Mouse (Mus musculus): ENCODE results near the gene Poll.
A peak's percentile ranks its signal among the peaks of the same experiment; 100 is the strongest.
"Not testable (repeated sequence)": the region's sequence is repeated elsewhere in the genome, so short reads cannot be mapped to it uniquely, and the experiment has no call there.

Gene Poll

DNA sequence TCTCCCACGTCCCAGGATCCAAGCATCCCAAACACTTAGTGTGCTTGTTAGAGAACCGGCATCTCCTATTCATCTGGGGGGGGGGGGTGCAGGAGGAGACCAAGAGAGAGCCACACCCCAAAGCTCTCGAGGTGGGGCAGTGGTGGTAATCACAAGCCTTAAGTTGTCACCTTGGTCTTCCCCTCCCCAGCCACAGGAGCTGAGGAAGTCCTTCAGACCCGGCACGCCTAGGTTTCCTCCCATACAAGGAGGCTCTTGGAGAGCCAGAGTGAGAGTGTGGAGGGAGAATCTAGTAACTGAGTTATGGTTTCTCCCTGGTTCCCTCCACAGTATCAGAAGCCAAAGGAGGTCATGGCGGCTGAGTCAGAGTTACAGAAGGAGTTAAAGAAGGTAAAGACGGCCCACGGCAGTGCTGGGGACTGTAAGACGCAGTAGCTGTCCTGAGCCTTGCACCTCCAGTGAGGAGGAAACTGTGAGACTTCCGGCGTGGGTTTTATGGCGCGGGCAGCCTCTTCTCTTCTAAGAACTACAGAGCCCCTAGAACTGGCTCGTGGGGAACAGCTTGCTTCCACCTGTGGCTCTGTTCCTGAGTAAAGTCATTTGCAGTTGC lies 16.9 kb upstream of the Poll start:
- DNase-seq, result no peak

GRCm38 (mm10) chr19:45575632-45576001 lies 15.3 kb upstream of the Poll start:
- no peak for DNase-seq

DNA sequence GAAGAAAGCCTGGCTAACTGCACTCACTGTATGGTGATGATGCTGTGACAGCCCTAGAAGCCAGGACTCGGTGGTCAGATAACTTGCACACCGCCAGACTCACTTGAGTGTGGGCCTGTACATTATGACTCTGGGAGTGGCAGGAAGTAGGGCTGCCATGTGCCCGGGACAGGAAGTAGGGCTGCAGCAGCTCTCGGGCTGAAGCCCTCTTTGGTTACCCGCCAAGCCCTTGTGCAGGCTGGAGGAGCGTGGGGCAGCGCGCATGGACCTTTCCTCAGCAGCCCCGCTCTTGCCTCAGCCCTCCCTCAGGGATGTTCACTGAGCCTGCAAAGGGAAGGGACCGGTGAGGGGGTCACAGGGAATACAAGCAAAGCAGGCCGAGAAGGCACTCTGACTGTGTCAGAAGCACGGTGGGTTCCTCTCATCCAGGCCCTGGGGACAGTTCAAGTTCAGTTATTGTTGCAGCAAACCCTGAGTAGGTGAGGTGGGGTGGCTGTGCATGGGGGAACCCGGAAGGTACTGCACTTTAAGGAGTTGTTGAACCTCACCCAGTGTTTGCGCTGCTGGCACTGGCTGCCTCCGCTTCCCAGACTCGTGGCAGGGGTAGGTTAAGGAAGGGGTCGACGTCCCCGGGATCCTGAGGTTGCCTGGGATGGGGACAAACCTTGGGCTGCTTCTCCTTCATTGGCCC lies 14.8 kb upstream of the Poll start:
- DNase-seq, result no peak

GRCm38 (mm10) chr19:45574339-45574898 lies 14.1 kb upstream of the Poll start:
- DNase-seq, result no peak

DNA sequence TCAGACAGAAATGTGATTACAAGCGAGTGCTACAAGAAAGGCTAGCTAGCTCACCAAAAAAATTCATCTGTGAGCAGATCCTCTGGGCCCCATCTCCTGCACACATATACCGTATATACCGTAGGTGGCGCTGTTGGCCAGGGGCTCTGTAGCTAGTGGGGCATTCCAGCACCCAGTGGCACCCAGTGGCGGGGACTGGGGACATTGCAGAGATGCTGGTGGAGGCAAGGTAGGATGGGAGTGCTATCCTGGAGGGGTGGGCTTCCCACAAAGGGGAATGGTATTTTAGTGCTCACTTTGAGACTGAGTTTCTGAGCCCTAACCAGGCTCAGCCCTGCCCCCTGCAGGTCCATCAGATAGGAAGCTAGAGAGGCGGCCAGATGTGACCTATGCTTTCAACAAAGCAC lies 13.5 kb upstream of the Poll start:
- DNase-seq, result peak; percentile 84

GRCm38 (mm10) chr19:45573033-45573432 lies 12.7 kb upstream of the Poll start:
- no peak for DNase-seq

GRCm38 (mm10) chr19:45567367-45567766 lies 7.0 kb upstream of the Poll start:
- DNase-seq, result peak; percentile 58

GRCm38 (mm10) chr19:45565925-45566715 lies 5.8 kb upstream of the Poll start:
- DNase-seq, result no peak

GRCm38 (mm10) chr19:45554136-45554535 lies 6.2 kb downstream of the Poll start:
- no peak for DNase-seq

- DNase-seq, result no peak
Observed at GRCm38 (mm10) chr19:45552187-45552586, 8.1 kb downstream of the Poll start.

DNA sequence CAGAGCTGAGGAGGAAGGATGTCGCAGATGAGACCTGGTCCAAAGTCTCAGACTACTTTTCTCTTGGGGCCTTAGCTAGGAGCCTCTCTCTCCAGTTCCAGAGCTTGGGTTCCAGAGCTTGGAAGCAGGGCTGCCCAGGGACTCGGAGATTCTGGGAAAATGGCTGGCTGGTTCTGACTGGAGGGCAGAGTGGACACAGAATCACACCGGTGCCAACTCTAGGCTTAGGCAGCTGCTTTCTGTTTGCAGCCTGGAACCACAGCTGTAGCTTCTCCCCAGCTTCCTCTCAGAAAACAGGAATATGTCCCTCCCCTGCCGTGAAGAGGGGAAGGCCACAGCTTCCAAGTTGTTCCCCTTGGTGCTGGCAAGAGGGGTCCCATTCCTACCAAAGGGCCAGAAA lies 10.4 kb downstream of the Poll start:
- no peak for DNase-seq

GRCm38 (mm10) chr19:45549128-45549915 lies 11.0 kb downstream of the Poll start:
- peak; percentile 61 for DNase-seq

DNA sequence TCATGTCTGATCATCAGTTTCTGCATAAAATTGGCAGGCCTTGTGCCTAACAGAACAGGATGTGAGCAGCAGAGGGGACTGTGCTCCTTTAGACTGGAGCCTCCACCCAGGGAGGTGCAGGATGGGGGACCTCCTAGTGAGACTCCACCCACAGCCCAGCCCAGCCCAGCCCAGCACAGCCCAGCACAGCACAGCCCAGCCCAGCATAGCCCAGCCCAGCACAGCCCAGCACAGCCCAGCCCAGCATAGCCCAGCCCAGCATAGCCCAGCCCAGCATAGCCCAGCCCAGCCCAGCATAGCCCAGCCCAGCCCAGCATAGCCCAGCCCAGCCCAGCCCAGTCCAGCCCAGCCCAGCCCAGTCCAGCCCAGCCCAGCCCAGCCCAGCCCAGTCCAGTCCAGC lies 12.1 kb downstream of the Poll start:
- DNase-seq, result not testable (repeated sequence)

- DNase-seq, result peak; percentile 87
Observed at GRCm38 (mm10) chr19:45544925-45545321, 15.4 kb downstream of the Poll start.

DNA sequence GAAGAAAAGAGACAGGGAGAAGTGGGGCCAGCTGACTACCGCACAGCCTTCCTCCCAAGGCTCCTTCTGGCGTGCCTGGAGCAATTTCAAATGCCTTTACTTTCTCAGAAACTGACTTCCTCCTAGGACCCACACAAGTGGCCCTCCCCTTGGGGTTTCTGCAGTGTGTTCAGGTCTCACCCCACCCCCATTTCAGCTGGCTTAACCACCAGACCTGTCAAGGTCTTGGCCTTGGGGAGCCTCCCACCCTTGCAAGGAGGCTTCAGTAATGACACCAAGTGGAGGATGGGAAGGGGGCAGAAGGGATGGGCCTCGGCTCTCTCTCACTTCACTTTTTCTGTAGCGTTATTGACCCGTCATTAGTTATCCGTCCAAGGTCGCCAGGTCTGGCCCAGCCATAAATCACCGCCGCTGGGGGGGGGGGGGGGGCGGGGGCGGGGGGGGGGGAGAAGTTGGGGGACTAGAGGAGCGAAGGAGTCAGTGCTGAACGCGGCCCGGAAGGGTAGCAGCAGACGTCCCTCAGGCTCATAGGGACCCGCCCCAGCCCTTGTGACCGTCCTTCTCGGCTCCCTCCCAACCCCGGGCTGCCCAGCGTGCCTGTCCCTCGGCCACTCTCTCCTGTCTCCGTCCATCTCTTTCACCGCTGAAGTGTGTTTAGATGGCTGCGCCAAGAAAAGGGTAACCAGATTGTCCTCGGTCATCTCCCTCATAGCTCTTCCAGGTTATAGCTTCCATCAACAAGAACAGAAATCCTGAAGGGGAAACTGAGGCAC lies 16.0 kb downstream of the Poll start:
- DNase-seq, result peak; percentile 27

- peak; percentile 19 for DNase-seq
Observed at GRCm38 (mm10) chr19:45542061-45542460, 18.3 kb downstream of the Poll start.

GRCm38 (mm10) chr19:45541409-45542041 lies 18.8 kb downstream of the Poll start:
- peak; percentile 86 for DNase-seq

- DNase-seq, result peak; percentile 52
Observed at GRCm38 (mm10) chr19:45540657-45541408, 19.5 kb downstream of the Poll start.

- peak; percentile 64 for DNase-seq
Observed at GRCm38 (mm10) chr19:45537505-45537904, 22.8 kb downstream of the Poll start.

DNA sequence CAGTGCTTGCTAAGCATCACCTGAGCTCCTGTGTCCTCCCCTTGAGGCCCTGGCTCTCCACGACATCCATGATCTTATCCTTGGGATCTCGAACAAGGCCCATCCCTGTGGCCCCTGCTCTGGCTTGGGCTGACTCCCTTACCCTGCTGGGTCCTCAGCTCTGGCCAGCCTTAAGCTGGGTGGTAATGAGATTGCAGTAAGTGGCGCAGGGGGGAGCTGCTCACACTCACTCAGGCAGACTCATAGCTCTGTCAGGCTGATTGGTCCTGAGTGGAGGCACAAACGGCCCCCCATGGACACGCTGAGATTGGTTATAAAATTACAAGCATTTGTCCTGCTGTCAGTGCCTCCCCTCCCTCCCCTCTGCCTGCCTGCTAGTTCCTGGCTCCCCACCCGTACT lies 24.4 kb downstream of the Poll start:
- DNase-seq, result peak; percentile 34
